Mouse (Mus musculus): ENCODE results near the gene Mobp. TPM values are rescaled to one million over a fixed set of nuclear protein-coding genes. Genes with fewer than 3 reads are reported as not detected.

Gene Mobp
- polyA plus RNA-seq, 1 experiment from 2014 or later = not detected

DNA sequence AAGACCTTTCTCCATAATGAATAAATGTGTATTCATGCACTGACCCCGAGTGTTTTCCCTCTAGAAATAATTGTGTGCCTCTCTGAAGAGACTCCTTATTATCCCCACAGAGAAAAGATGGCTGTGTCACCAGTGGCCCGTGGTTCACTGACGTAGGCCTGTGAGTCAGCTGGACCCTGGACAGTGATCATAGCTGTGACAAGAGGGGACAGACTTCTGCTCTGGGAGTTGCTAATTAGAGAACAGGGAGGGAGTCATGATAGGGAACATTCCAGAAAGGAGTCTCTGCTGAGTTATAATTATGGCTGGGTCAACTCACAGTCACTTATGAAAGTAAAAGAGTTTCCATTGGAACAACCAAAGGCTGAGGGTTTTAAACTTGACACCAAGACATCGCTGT is 61.4 kb downstream of the Mobp start:
- no peak for ATAC-seq (replicated peaks; ENCODE audit: low FRiP score, low TSS enrichment, low read depth)

GRCm38 (mm10) chr9:120212936-120213335 is 63.4 kb downstream of the Mobp start:
- Histone ChIP-seq H3K4me2 (ENCODE audit: low read length) (no peak overlapping the region), H3K9me3 (ENCODE audit: control insufficient read depth, low read length) (no peaks in the 10 kb centered on the region), H3K27ac (ENCODE audit: low read depth) (no peak overlapping the region), H3K27me3 (replicated peaks; ENCODE audit: control insufficient read depth, insufficient read depth, low read length) (no peaks in the 10 kb centered on the region), H3K4me3 (ENCODE audit: low read depth, low read length) (no peak overlapping the region), H3K36me3 (ENCODE audit: control insufficient read depth, insufficient read depth, low read length) (no peaks in the 10 kb centered on the region), H3K4me1 (replicated peaks; ENCODE audit: control insufficient read depth, insufficient read depth, low read length) (no peaks in the 10 kb centered on the region), H3K9ac (ENCODE audit: low read length) (no peak overlapping the region)
- DNase-seq (ENCODE audit: low spot score) = no peak
- no peak for ATAC-seq (replicated peaks; ENCODE audit: low FRiP score, low TSS enrichment, low read depth)
- 75% methylated on average over 6 of the region's 6 CpGs for WGBS

More for the DNA sequence above, 61.4 kb downstream of the Mobp start:
- no peak overlapping the region for H3K4me2 ChIP-seq (ENCODE audit: low read length)
- no peaks in the 10 kb centered on the region for H3K9me3 ChIP-seq (ENCODE audit: control insufficient read depth, low read length)
- no peak for DNase-seq (ENCODE audit: low spot score)
- no peaks in the 10 kb centered on the region for H3K36me3 ChIP-seq (ENCODE audit: control insufficient read depth, insufficient read depth, low read length)
- H3K27me3 ChIP-seq (replicated peaks; ENCODE audit: control insufficient read depth, insufficient read depth, low read length) = no peaks in the 10 kb centered on the region
- no peak overlapping the region for H3K27ac ChIP-seq (ENCODE audit: low read depth)
- H3K9ac ChIP-seq (ENCODE audit: low read length) = no peak overlapping the region
- WGBS = 73% methylated on average over 4 of the region's 4 CpGs
- H3K4me3 ChIP-seq (ENCODE audit: low read depth, low read length) = no peak overlapping the region
- H3K4me1 ChIP-seq (replicated peaks; ENCODE audit: control insufficient read depth, insufficient read depth, low read length) = no peaks in the 10 kb centered on the region

DNA sequence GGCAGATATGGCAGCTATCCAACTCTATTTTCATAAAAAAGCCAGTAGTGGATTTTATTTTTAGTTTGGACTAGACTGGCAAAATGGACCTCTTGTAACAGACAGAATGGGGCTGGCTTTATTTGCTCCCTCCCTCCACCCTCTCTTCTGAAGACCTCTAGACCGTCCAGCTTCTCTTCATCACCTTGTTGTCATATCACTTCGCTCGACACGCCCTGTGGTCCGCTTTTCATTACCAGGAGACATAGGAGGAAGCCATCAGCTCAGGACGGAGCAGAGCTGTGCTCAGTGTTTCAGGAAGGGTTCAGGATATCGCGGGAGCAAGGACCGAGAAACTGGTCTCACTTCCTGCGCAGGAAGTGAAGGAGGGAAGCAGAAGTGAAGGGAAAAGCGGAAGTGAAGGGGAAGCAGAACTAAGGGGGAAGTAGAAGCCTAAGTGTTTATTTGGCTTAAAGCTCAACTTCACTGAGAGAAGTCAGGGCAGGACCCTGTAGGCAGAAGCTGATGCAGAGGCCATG is 65.5 kb downstream of the Mobp start:
- DNase-seq (ENCODE audit: low spot score) (no peak), ATAC-seq (replicated peaks; ENCODE audit: low FRiP score, low TSS enrichment, low read depth) (no peak)
- 77% methylated on average over 11 of the region's 11 CpGs for WGBS
- Histone ChIP-seq H3K4me2 (ENCODE audit: low read length) (no peak overlapping the region), H3K9me3 (ENCODE audit: control insufficient read depth, low read length) (no peaks in the 10 kb centered on the region), H3K36me3 (ENCODE audit: control insufficient read depth, insufficient read depth, low read length) (no peaks in the 10 kb centered on the region), H3K4me1 (replicated peaks; ENCODE audit: control insufficient read depth, insufficient read depth, low read length) (no peaks in the 10 kb centered on the region), H3K27ac (ENCODE audit: low read depth) (no peak overlapping the region), H3K27me3 (replicated peaks; ENCODE audit: control insufficient read depth, insufficient read depth, low read length) (no peaks in the 10 kb centered on the region), H3K4me3 (ENCODE audit: low read depth, low read length) (no peak overlapping the region), H3K9ac (ENCODE audit: low read length) (no peak overlapping the region)

DNA sequence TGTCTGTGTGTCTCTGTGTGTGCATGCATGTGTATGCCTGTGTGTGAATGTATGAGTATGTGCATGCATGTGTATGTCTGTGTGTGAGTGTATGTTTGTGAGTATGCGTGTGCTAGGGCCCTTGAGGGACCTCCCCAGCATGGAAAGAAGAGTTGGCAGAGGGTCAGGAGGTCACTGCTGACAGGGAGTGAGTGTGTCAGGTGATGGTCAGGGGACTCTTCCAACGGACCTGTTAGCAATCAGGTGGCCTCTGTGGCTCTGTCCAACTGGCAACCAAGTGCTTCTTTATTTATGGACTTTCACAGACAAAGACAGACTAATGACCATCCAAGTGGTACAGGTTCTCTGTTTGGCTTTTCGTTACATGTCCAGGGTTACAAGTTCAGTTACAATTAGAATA is 69.9 kb downstream of the Mobp start:
- 52% methylated on average over 3 of the region's 3 CpGs for WGBS
- no peak overlapping the region for H3K9ac ChIP-seq (ENCODE audit: low read length)
- H3K27me3 ChIP-seq (replicated peaks; ENCODE audit: control insufficient read depth, insufficient read depth, low read length) = no peaks in the 10 kb centered on the region
- ATAC-seq (replicated peaks; ENCODE audit: low FRiP score, low TSS enrichment, low read depth) = no peak
- no peaks in the 10 kb centered on the region for H3K4me1 ChIP-seq (replicated peaks; ENCODE audit: control insufficient read depth, insufficient read depth, low read length)
- H3K27ac ChIP-seq (ENCODE audit: low read depth) = no peak overlapping the region
- H3K4me3 ChIP-seq (ENCODE audit: low read depth, low read length) = no peak overlapping the region
- no peak overlapping the region for H3K4me2 ChIP-seq (ENCODE audit: low read length)
- no peaks in the 10 kb centered on the region for H3K9me3 ChIP-seq (ENCODE audit: control insufficient read depth, low read length)
- no peak for DNase-seq (ENCODE audit: low spot score)
- no peaks in the 10 kb centered on the region for H3K36me3 ChIP-seq (ENCODE audit: control insufficient read depth, insufficient read depth, low read length)

Other genes with a start within 250 kb of the Mobp start
- 24.2 and 32.1 TPM in 2 replicates for gene Gorasp1, start 212.1 kb upstream of the Mobp start, polyA plus RNA-seq (2014; fragmentation: Nextera tagmentation; extraction: Ambion mirVana)
- gene Ttc21a, start 212.1 kb upstream of the Mobp start, polyA plus RNA-seq (2014; fragmentation: Nextera tagmentation; extraction: Ambion mirVana) = 0.07 and 0.09 TPM in 2 replicates
- 1.4 and 1.8 TPM in 2 replicates for gene Csrnp1, start 165.0 kb upstream of the Mobp start, polyA plus RNA-seq (2014; fragmentation: Nextera tagmentation; extraction: Ambion mirVana)
- gene Xirp1, start 126.1 kb upstream of the Mobp start, polyA plus RNA-seq (2014; fragmentation: Nextera tagmentation; extraction: Ambion mirVana) = 0.03 TPM in 1 of 2 replicates, not detected in the other
- gene Cx3cr1, start 79.8 kb upstream of the Mobp start, polyA plus RNA-seq (2014; fragmentation: Nextera tagmentation; extraction: Ambion mirVana) = 7.6 and 10.2 TPM in 2 replicates
- 0.26 and 0.41 TPM in 2 replicates for gene Ccr8, start 57.6 kb upstream of the Mobp start, polyA plus RNA-seq (2014; fragmentation: Nextera tagmentation; extraction: Ambion mirVana)
- gene Slc25a38, start 39.3 kb upstream of the Mobp start, polyA plus RNA-seq (2014; fragmentation: Nextera tagmentation; extraction: Ambion mirVana) = 25.8 and 28.1 TPM in 2 replicates
- gene Rpsa, start 22.0 kb upstream of the Mobp start, polyA plus RNA-seq (2014; fragmentation: Nextera tagmentation; extraction: Ambion mirVana) = 2,190 and 2,220 TPM in 2 replicates
- 1.5 and 2.2 TPM in 2 replicates for gene Myrip, start 151.8 kb downstream of the Mobp start, polyA plus RNA-seq (2014; fragmentation: Nextera tagmentation; extraction: Ambion mirVana)

Data from intestine, embryonic 14.5 days (tissue).